Mouse (Mus musculus) hindbrain, embryonic 11.5 days (tissue): ENCODE data around the gene Gja4. TPM values are rescaled to one million over a fixed set of nuclear protein-coding genes. Genes with fewer than 3 reads are reported as not detected.
A peak's percentile ranks its signal among the peaks of the same experiment; 100 is the strongest.

ENCODE experiments used
- ATAC-seq: fragments of 200-750 bp; cut with Nextera tagmentation; 2 replicates; pipeline ENCODE4 v1.8.0; 2017; ENCODE audit warnings: mild to moderate bottlenecking, moderate TSS enrichment, moderate library complexity; ENCODE audit not compliant: low FRiP score
- DNase-seq: peaks from one replicate; pipeline ENCODE4 v3.0.0-alpha.2; 2015; ENCODE audit warnings: low spot score
- H3K27ac ChIP-seq: fragments of 300-500 bp; sonication (generic); 2 replicates; pipeline ENCODE4 v1.5.1; 2014; ENCODE audit warnings: mild to moderate bottlenecking, low read depth, low read length
- H3K27me3 ChIP-seq: fragments of 300-500 bp; sonication (generic); 2 replicates; pipeline ENCODE4 v1.6.1; 2014; ENCODE audit warnings: mild to moderate bottlenecking, low read length, moderate library complexity, mixed read lengths; ENCODE audit not compliant: control insufficient read depth, insufficient read depth
- H3K36me3 ChIP-seq: fragments of 300-500 bp; sonication (generic); 2 replicates; pipeline ENCODE4 v1.6.1; 2014; ENCODE audit warnings: mild to moderate bottlenecking, low read length, moderate library complexity, mixed read lengths; ENCODE audit not compliant: control insufficient read depth, insufficient read depth
- H3K4me1 ChIP-seq: fragments of 300-500 bp; sonication (generic); replicated peaks from 2 replicates; pipeline ENCODE4 v1.6.1; 2014; ENCODE audit warnings: low read length, mixed read lengths; ENCODE audit not compliant: control insufficient read depth, insufficient read depth
- H3K4me2 ChIP-seq: fragments of 300-500 bp; sonication (generic); replicated peaks from 2 replicates; pipeline ENCODE4 v1.6.1; 2014; ENCODE audit warnings: mild to moderate bottlenecking, low read depth, low read length
- H3K4me3 ChIP-seq: fragments of 300-500 bp; sonication (generic); 2 replicates; pipeline ENCODE4 v1.5.1; 2014; ENCODE audit warnings: low read depth, low read length
- H3K9ac ChIP-seq: fragments of 300-500 bp; sonication (generic); 2 replicates; pipeline ENCODE4 v1.6.1; 2014; ENCODE audit warnings: low read depth, low read length
- H3K9me3 ChIP-seq: fragments of 300-500 bp; sonication (generic); 2 replicates; pipeline ENCODE4 v1.6.1; 2016; ENCODE audit warnings: low read length; ENCODE audit not compliant: control insufficient read depth
- WGBS: fragments of 180-500 bp; shearing (Covaris S2); extraction: QIAGEN DNeasy Blood & Tissue Kit; methylation state at CpG from one replicate; pipeline ENCODE4 v1.1.7; 2014; 5-methylcytosine and 5-hydroxymethylcytosine counted together
- polyA plus RNA-seq: library from polyadenylated mRNA; unstranded; fragments of >200 nt; fragmentation: Nextera tagmentation; extraction: Ambion mirVana; gene quantifications from 2 replicates; pipeline ENCODE4 v1.2.1, GENCODE M21; 2014

Gja4 gene
- 13.5 and 14.0 TPM in 2 replicates for polyA plus RNA-seq

GRCm38 (mm10) chr4:127313861-127314260 lies at the start of gene Gja4:
TSS of gene Gja4 (minus strand) at chr4:127314039.
- DNase-seq (peak; percentile 85), ATAC-seq (peak; percentile 81)
- H3K4me1 ChIP-seq = no peaks in the 10 kb centered on the region
- H3K27me3 ChIP-seq = peaks cover 14% of the 10 kb centered on the region
- under 1% methylated on average over 25 of the region's 25 CpGs for WGBS
- peak within 1 kb of the TSS; percentile 64 for H3K9ac ChIP-seq
- no peak within 1 kb of the TSS for H3K27ac ChIP-seq
- H3K4me3 ChIP-seq = peak within 1 kb of the TSS; percentile 45
- peak within 1 kb of the TSS; percentile 92 for H3K4me2 ChIP-seq
- no peaks in the 10 kb centered on the region for H3K9me3 ChIP-seq
- H3K36me3 ChIP-seq = no peaks in the 10 kb centered on the region

GRCm38 (mm10) chr4:127363331-127363730 lies 49.5 kb upstream of the Gja4 start:
- ATAC-seq (no peak), DNase-seq (peak; percentile 26)
- no peak overlapping the region for H3K4me2 ChIP-seq
- H3K4me1 ChIP-seq = no peaks in the 10 kb centered on the region; the same call in 1 of the 2 replicates
- peaks cover 2% of the 10 kb centered on the region; the same call in 1 of the 2 replicates for H3K27me3 ChIP-seq
- 54% methylated on average over 4 of the region's 4 CpGs for WGBS
- H3K4me3 ChIP-seq = no peak overlapping the region
- no peak overlapping the region for H3K27ac ChIP-seq
- H3K9me3 ChIP-seq = no peaks in the 10 kb centered on the region
- H3K9ac ChIP-seq = no peak overlapping the region
- no peaks in the 10 kb centered on the region for H3K36me3 ChIP-seq

- Histone ChIP-seq H3K9me3 (no peaks in the 10 kb centered on the region), H3K9ac (no peak overlapping the region), H3K4me3 (no peak overlapping the region), H3K27ac (no peak overlapping the region), H3K4me2 (no peak overlapping the region), H3K27me3 (peaks cover 2% of the 10 kb centered on the region; the same call in 1 of the 2 replicates), H3K4me1 (peaks cover 2% of the 10 kb centered on the region; the same call in 1 of the 2 replicates), H3K36me3 (no peaks in the 10 kb centered on the region)
- 92% methylated on average over 3 of the region's 3 CpGs for WGBS
- DNase-seq (no peak), ATAC-seq (no peak)
Observed at GRCm38 (mm10) chr4:127362520-127362919, 48.7 kb upstream of the Gja4 start.

GRCm38 (mm10) chr4:127358018-127358417 lies 44.2 kb upstream of the Gja4 start, which contains the start of gene Gjb5:
TSS of gene Gjb5 (minus strand) at chr4:127358181.
- Histone ChIP-seq H3K4me1 (0 out of 2 replicates have a peak, but pooled peaks cover 2% of the 10 kb centered on the region), H3K27ac (no peak within 1 kb of the TSS), H3K27me3 (peaks cover 2% of the 10 kb centered on the region; the same call in 1 of the 2 replicates), H3K4me3 (no peak within 1 kb of the TSS), H3K36me3 (no peaks in the 10 kb centered on the region), H3K9me3 (no peaks in the 10 kb centered on the region), H3K4me2 (no peak within 1 kb of the TSS), H3K9ac (no peak within 1 kb of the TSS)
- WGBS = 24% methylated on average over 5 of the region's 5 CpGs
- DNase-seq = no peak
- ATAC-seq = no peak

GRCm38 (mm10) chr4:127354506-127355485 lies 41.0 kb upstream of the Gja4 start:
- Histone ChIP-seq H3K27me3 (peaks cover 2% of the 10 kb centered on the region; the same call in 1 of the 2 replicates), H3K4me3 (no peak overlapping the region), H3K4me1 (0 out of 2 replicates have a peak, but pooled peaks cover 2% of the 10 kb centered on the region), H3K9me3 (no peaks in the 10 kb centered on the region), H3K9ac (no peak overlapping the region), H3K4me2 (no peak overlapping the region), H3K36me3 (no peaks in the 10 kb centered on the region), H3K27ac (no peak overlapping the region)
- ATAC-seq = no peak
- DNase-seq = no peak
- WGBS = 81% methylated on average over 15 of the region's 15 CpGs

- Histone ChIP-seq H3K27ac (no peak within 1 kb of the TSS), H3K9ac (no peak within 1 kb of the TSS), H3K36me3 (no peaks in the 10 kb centered on the region), H3K4me3 (no peak within 1 kb of the TSS), H3K4me2 (no peak within 1 kb of the TSS), H3K27me3 (no peaks in the 10 kb centered on the region), H3K4me1 (0 out of 2 replicates have a peak, but pooled peaks cover 2% of the 10 kb centered on the region), H3K9me3 (no peaks in the 10 kb centered on the region)
- 50% methylated on average over 8 of the region's 8 CpGs for WGBS
- ATAC-seq = no peak
- no peak for DNase-seq
Observed at GRCm38 (mm10) chr4:127353951-127354438, 40.2 kb upstream of the Gja4 start, which contains the start of gene Gjb4. TSS of gene Gjb4 (minus strand) at chr4:127354081.

DNA sequence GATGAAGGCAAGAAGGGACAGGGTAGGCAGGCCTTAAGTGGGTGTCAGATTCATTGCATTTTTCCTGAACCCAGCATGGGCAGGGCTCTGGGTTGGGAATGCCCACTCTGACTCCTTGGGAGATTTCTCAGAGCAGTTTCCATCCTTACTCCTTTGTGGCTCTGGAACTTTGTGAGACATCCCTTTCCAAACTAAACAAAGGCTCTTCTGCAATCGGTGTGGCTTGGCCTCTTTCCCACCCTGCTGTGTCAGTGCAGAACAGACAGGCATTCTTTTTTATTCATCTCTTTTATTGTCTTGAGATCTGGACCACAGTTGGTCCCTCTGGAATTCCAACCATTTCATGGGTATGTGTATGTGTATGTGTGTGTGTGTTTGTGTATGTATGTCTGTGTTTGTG lies 38.8 kb upstream of the Gja4 start:
- Histone ChIP-seq H3K27ac (no peak overlapping the region), H3K9me3 (no peaks in the 10 kb centered on the region), H3K27me3 (no peaks in the 10 kb centered on the region), H3K4me3 (no peak overlapping the region), H3K9ac (no peak overlapping the region), H3K4me2 (no peak overlapping the region), H3K4me1 (no peaks in the 10 kb centered on the region), H3K36me3 (no peaks in the 10 kb centered on the region)
- DNase-seq (no peak), ATAC-seq (no peak)
- 22% methylated on average over 1 of the region's 1 CpGs for WGBS

DNA sequence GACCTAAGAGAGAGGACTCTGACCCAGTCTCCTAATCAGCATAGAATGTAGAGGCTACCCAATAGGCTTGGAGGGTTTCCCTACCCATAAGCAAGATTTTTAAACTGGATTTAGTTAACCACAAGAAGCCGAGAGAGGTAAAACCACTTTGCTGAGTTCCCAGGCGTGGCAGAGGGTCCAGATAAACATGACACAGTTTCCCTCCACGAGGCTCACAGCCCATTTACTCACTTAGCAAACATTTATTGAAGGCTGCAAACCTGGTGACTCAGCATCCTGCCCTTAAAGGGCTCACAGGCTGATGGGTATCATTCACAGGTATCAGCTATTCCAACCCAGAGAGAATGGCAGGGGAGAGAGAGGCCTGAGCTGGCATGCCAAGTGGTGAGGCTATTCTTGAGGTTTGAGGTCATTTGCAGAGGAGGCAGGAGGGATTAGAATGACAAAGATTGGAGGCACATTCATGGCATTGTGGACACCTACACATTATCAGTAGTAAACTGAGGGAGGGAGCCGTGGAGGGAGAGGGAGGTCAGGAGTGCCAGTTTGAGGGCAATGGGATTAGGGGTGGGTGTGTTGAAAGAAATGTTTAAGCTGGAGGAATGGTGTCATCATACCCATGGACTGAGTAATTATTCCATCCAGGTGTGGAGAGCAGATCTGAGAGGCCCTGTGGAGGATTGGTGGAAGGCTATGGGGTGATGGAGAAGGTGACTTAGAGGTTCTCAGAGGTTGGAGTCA lies 35.9 kb upstream of the Gja4 start:
- DNase-seq (no peak), ATAC-seq (no peak)
- Histone ChIP-seq H3K4me2 (no peak overlapping the region), H3K27me3 (no peaks in the 10 kb centered on the region), H3K4me1 (no peaks in the 10 kb centered on the region), H3K36me3 (no peaks in the 10 kb centered on the region), H3K9ac (no peak overlapping the region), H3K9me3 (no peaks in the 10 kb centered on the region), H3K27ac (no peak overlapping the region), H3K4me3 (no peak overlapping the region)
- 73% methylated on average over 4 of the region's 4 CpGs for WGBS
